Mouse (Mus musculus): ENCODE data around the gene Snx21.

DNA sequence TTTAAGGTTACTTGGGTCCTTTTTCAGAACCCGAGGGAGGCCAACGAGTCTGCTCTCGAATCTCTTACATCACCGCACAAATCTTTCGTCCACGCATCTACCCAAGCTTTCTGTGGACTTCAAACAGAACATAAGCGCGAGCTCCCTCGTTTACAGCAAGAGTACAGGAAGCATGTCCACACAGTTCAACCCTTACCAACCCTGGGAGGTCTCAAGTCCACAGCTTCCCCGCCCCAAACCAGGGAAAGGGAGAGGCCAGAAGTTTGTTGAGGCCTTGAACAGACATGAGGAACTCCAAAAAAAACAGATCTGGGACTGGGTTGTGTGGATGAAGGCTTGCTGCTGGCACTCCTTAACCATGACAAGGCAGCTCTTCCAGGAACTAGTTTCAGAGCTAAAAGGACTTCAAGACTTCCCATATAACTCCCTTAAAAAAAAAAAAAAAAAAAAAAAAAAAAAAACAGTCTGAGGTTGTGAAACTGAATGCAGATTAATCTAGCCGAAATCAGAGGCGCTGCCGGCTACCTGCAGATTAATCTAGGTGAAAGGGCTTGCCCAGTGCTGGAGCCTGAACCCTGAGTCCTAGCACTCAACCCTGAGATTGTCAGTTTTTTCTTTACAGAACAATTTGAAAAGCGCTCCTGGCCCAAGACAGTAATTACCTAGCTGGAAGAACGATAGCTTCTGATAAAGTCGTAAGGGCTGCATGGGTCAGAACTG lies 17.7 kb downstream of the Snx21 start:
- TF ChIP-seq ZC3H11A (IDR thresholded peaks at IDR 0.05; ENCODE audit: borderline replicate concordance, low read depth, low read length) (no peak), HCFC1 (IDR thresholded peaks at IDR 0.05; ENCODE audit: borderline replicate concordance, insufficient read depth, low read length) (no peak)
